ENCODE assay signal across 17 mouse cellular contexts in genomic region chr3:51927043-51927442, GRCm38 (mm10).
DNase-seq lines count a peak whose midpoint lies in the region; ATAC-seq and TF ChIP-seq lines count a peak whose summit lies in the region.
"Had no signal": no experiment of that assay in that cellular context is flagged by ENCODE, and none has a peak within 500 bp of the region (broad histone marks: within the 10 kb centered on the region; RNA-seq: fewer than 3 reads in every experiment).

No protein-coding gene starts in this region.

- no peak for ATAC-seq in forebrain, embryonic 11.5 days (replicated peaks; ENCODE audit: low FRiP score)
- no peak for ATAC-seq in forebrain, postnatal 0 days
- ATAC-seq in embryonic facial prominence, embryonic 14.5 days (ENCODE audit: low read depth): no peak
- ATAC-seq in neural tube, embryonic 11.5 days (ENCODE audit: insufficient read depth, low FRiP score, low TSS enrichment): peak; percentile 72; the same call in 1 of the 2 replicates
- ATAC-seq in cerebellum, adult (ENCODE audit: insufficient number of reproducible peaks, low FRiP score, low TSS enrichment): no peak

- no peaks in the 10 kb centered on the region for H3K9me3 ChIP-seq in forebrain, embryonic 11.5 days (ENCODE audit: control insufficient read depth, low read length)
- H3K9me3 ChIP-seq in forebrain, postnatal 0 days (ENCODE audit: low read length): no peaks in the 10 kb centered on the region
- no peaks in the 10 kb centered on the region for H3K9me3 ChIP-seq in embryonic facial prominence, embryonic 14.5 days (ENCODE audit: control insufficient read depth, low read length)
- H3K9me3 ChIP-seq in neural tube, embryonic 11.5 days (ENCODE audit: control insufficient read depth, low read length): no peaks in the 10 kb centered on the region
- H3K9me3 ChIP-seq: liver, embryonic 13.5 days; midbrain, embryonic 12.5 days; stomach, embryonic 15.5 days had no signal

- H3K9ac ChIP-seq in forebrain, embryonic 11.5 days (ENCODE audit: low read length): no peak overlapping the region
- H3K9ac ChIP-seq in forebrain, postnatal 0 days: no peak overlapping the region
- no peak overlapping the region for H3K9ac ChIP-seq in embryonic facial prominence, embryonic 14.5 days (ENCODE audit: low read depth, low read length)
- H3K9ac ChIP-seq in neural tube, embryonic 11.5 days (ENCODE audit: low read length): no peak overlapping the region
- H3K9ac ChIP-seq: heart, embryonic 13.5 days; liver, embryonic 13.5 days; midbrain, embryonic 12.5 days; stomach, embryonic 15.5 days had no signal

- no peak for DNase-seq in forebrain, embryonic 11.5 days (ENCODE audit: low spot score)
- no peak for DNase-seq in forebrain, postnatal 0 days
- peak; percentile 60 for DNase-seq in adrenal gland, postnatal 10 days
- DNase-seq in embryonic facial prominence, embryonic 14.5 days (ENCODE audit: low spot score): no peak
- DNase-seq in neural tube, embryonic 11.5 days (ENCODE audit: low spot score): peak; percentile 34
- no peak for DNase-seq in right cerebral cortex, postnatal 25 days
- DNase-seq: cerebellum, adult 8-10 months; gastrocnemius, postnatal 36 days; kidney, adult 9 months; liver, embryonic 13.5 days; lung, postnatal 10 days; retina, postnatal 1 day; thymus, postnatal 25 days had no signal

- H3K27me3 ChIP-seq in forebrain, embryonic 11.5 days (ENCODE audit: control insufficient read depth, insufficient read depth, low read length): no peaks in the 10 kb centered on the region
- no peaks in the 10 kb centered on the region for H3K27me3 ChIP-seq in forebrain, postnatal 0 days (ENCODE audit: insufficient read depth, low read length)
- H3K27me3 ChIP-seq in embryonic facial prominence, embryonic 14.5 days (replicated peaks; ENCODE audit: control insufficient read depth, insufficient read depth, low read length): no peaks in the 10 kb centered on the region
- no peaks in the 10 kb centered on the region for H3K27me3 ChIP-seq in neural tube, embryonic 11.5 days (ENCODE audit: control insufficient read depth, insufficient read depth, low read length)
- H3K27me3 ChIP-seq: heart, embryonic 13.5 days; liver, embryonic 13.5 days; midbrain, embryonic 12.5 days; stomach, embryonic 15.5 days had no signal

- peaks cover 6% of the 10 kb centered on the region; the same call in 1 of the 2 replicates for H3K4me1 ChIP-seq in forebrain, embryonic 11.5 days (replicated peaks; ENCODE audit: control insufficient read depth, insufficient read depth, low read length)
- H3K4me1 ChIP-seq in forebrain, postnatal 0 days (ENCODE audit: insufficient read depth): no peaks in the 10 kb centered on the region
- peaks cover 4% of the 10 kb centered on the region; the same call in 1 of the 2 replicates for H3K4me1 ChIP-seq in embryonic facial prominence, embryonic 14.5 days (ENCODE audit: control insufficient read depth, insufficient read depth, low read length)
- H3K4me1 ChIP-seq in neural tube, embryonic 11.5 days (ENCODE audit: control insufficient read depth, insufficient read depth, low read length): peaks cover 21% of the 10 kb centered on the region
- H3K4me1 ChIP-seq: stomach, embryonic 15.5 days had no signal

- WGBS in forebrain, embryonic 11.5 days: 51% methylated on average over 6 of the region's 6 CpGs
- whole genome bisulfite sequencing in forebrain, postnatal 0 days: 66% methylated on average over 6 of the region's 6 CpGs
- 57% methylated on average over 6 of the region's 6 CpGs for WGBS in embryonic facial prominence, embryonic 14.5 days
- WGBS in neural tube, embryonic 11.5 days: 28% methylated on average over 6 of the region's 6 CpGs

- H3K4me3 ChIP-seq in forebrain, embryonic 11.5 days (ENCODE audit: low read depth, low read length): no peak overlapping the region
- no peak overlapping the region for H3K4me3 ChIP-seq in forebrain, postnatal 0 days (ENCODE audit: low read depth, low read length)
- H3K4me3 ChIP-seq in embryonic facial prominence, embryonic 14.5 days (ENCODE audit: low read depth, low read length): no peak overlapping the region
- H3K4me3 ChIP-seq in neural tube, embryonic 11.5 days (ENCODE audit: low read depth, low read length): no peak overlapping the region
- H3K4me3 ChIP-seq: heart, embryonic 13.5 days; liver, embryonic 13.5 days; midbrain, embryonic 12.5 days; stomach, embryonic 15.5 days had no signal

- no peaks in the 10 kb centered on the region for H3K36me3 ChIP-seq in forebrain, embryonic 11.5 days (ENCODE audit: control insufficient read depth, insufficient read depth, low read length)
- no peaks in the 10 kb centered on the region for H3K36me3 ChIP-seq in forebrain, postnatal 0 days (ENCODE audit: insufficient read depth)
- H3K36me3 ChIP-seq in embryonic facial prominence, embryonic 14.5 days (ENCODE audit: control insufficient read depth, insufficient read depth, low read length): no peaks in the 10 kb centered on the region
- no peaks in the 10 kb centered on the region for H3K36me3 ChIP-seq in neural tube, embryonic 11.5 days (ENCODE audit: control insufficient read depth, insufficient read depth, low read length)
- H3K36me3 ChIP-seq: heart, embryonic 13.5 days; liver, embryonic 13.5 days; midbrain, embryonic 12.5 days; stomach, embryonic 15.5 days had no signal

- no peak overlapping the region for H3K4me2 ChIP-seq in forebrain, embryonic 11.5 days (ENCODE audit: low read depth, low read length, severe bottlenecking)
- no peak overlapping the region for H3K4me2 ChIP-seq in forebrain, postnatal 0 days (ENCODE audit: low read depth)
- no peak overlapping the region for H3K4me2 ChIP-seq in embryonic facial prominence, embryonic 14.5 days (ENCODE audit: low read depth, low read length)
- H3K4me2 ChIP-seq in neural tube, embryonic 11.5 days (ENCODE audit: low read depth): no peak overlapping the region
- H3K4me2 ChIP-seq: heart, embryonic 13.5 days; liver, embryonic 13.5 days; midbrain, embryonic 12.5 days; stomach, embryonic 15.5 days had no signal

- peak overlapping the region; percentile 15; the same call in 1 of the 2 replicates for H3K27ac ChIP-seq in forebrain, embryonic 11.5 days (ENCODE audit: low read depth, low read length)
- H3K27ac ChIP-seq in forebrain, postnatal 0 days (ENCODE audit: low read depth, low read length): no peak overlapping the region
- peak overlapping the region; percentile 42; the same call in 1 of the 2 replicates for H3K27ac ChIP-seq in embryonic facial prominence, embryonic 14.5 days (replicated peaks; ENCODE audit: low read depth, low read length)
- no peak overlapping the region for H3K27ac ChIP-seq in neural tube, embryonic 11.5 days (ENCODE audit: low read depth, low read length)
- H3K27ac ChIP-seq: heart, embryonic 13.5 days; liver, embryonic 13.5 days; midbrain, embryonic 12.5 days; stomach, embryonic 15.5 days had no signal

- no peak for TF ChIP-seq CTCF in forebrain, postnatal 0 days (IDR thresholded peaks at IDR 0.05; ENCODE audit: low read depth)

Comparison
In these comparisons a context has a peak if more than half of its experiments do, and no peak if none do; other contexts are left out.
1. H3K27ac ChIP-seq: peak in forebrain, embryonic 11.5 days (single experiment) and embryonic facial prominence, embryonic 14.5 days (single experiment); none in forebrain, postnatal 0 days (single experiment) and neural tube, embryonic 11.5 days (single experiment).
2. DNase-seq: peak in adrenal gland, postnatal 10 days (single experiment) and neural tube, embryonic 11.5 days (single experiment); none in forebrain, embryonic 11.5 days (single experiment), forebrain, postnatal 0 days (single experiment), embryonic facial prominence, embryonic 14.5 days (single experiment) and right cerebral cortex, postnatal 25 days (single experiment).